ENCODE assay signal across 8 mouse cellular contexts in the genomic region with DNA sequence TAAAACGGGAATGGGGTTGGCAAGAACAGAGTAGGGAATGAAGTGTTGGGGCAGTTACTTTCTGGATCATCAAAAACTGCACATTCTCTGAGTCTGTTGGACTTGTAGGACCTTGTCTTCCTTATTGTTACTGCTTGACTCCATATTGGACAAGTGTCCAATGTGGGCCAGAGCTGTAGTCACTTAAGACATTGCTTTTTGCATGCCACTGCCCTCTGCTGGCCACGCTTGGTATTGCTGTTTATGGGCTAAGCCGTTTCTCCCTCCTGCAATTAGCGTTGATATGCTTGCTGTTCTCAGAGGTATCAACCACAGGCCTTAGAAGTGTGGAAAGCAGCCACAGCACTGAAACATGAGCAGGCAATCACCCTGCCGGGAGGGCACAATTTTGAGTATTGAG.
DNase-seq lines count a peak whose midpoint lies in the region; ATAC-seq and TF ChIP-seq lines count a peak whose summit lies in the region.

No protein-coding gene starts in this region.

- no peak overlapping the region for H3K4me2 ChIP-seq in neural tube, embryonic 15.5 days
- H3K4me2 ChIP-seq in kidney, embryonic 15.5 days, result no peak overlapping the region
- no peak overlapping the region for H3K4me2 ChIP-seq in neural tube, embryonic 12.5 days (replicated peaks)

- no peak overlapping the region for H3K27ac ChIP-seq in neural tube, embryonic 15.5 days (replicated peaks)
- no peak overlapping the region for H3K27ac ChIP-seq in kidney, embryonic 15.5 days
- no peak overlapping the region for H3K27ac ChIP-seq in liver, adult 2 months (replicated peaks; ENCODE audit: insufficient read depth, low read depth, low read length)
- no peak overlapping the region for H3K27ac ChIP-seq in neural tube, embryonic 12.5 days
- no peak overlapping the region for H3K27ac ChIP-seq in testis, adult 2 months (ENCODE audit: control insufficient read depth, insufficient read depth, low read depth, low read length)

- no peak; the same call in 1 of the 2 replicates for ATAC-seq in neural tube, embryonic 15.5 days (ENCODE audit: low FRiP score)
- ATAC-seq in kidney, embryonic 15.5 days (replicated peaks; ENCODE audit: low FRiP score), result peak; percentile 49; the same call in 1 of the 2 replicates
- 0 out of 2 replicates have a peak, but pooled peaks have one; percentile 37 for ATAC-seq in neural tube, embryonic 12.5 days (ENCODE audit: low FRiP score, low read depth)

- no peaks in the 10 kb centered on the region for H3K4me1 ChIP-seq in neural tube, embryonic 15.5 days
- H3K4me1 ChIP-seq in kidney, embryonic 15.5 days, result no peaks in the 10 kb centered on the region
- H3K4me1 ChIP-seq in liver, adult 2 months (ENCODE audit: control insufficient read depth, insufficient read depth, low read length), result no peaks in the 10 kb centered on the region
- no peaks in the 10 kb centered on the region for H3K4me1 ChIP-seq in neural tube, embryonic 12.5 days
- no peaks in the 10 kb centered on the region for H3K4me1 ChIP-seq in testis, adult 2 months (ENCODE audit: control insufficient read depth, insufficient read depth, low read length)

- TF ChIP-seq CTCF in liver, adult 2 months (IDR thresholded peaks at IDR 0.05; ENCODE audit: low read depth, low read length), result peak; percentile 81
- peak; percentile 95; the same call in 1 of the 2 replicates for TF ChIP-seq CTCF in testis, adult 2 months (IDR thresholded peaks at IDR 0.05; ENCODE audit: control insufficient read depth, insufficient read depth, insufficient replicate concordance, low read depth, low read length)

- no peaks in the 10 kb centered on the region for H3K36me3 ChIP-seq in neural tube, embryonic 15.5 days
- no peaks in the 10 kb centered on the region for H3K36me3 ChIP-seq in kidney, embryonic 15.5 days
- H3K36me3 ChIP-seq in liver, adult 2 months (ENCODE audit: control insufficient read depth, insufficient read depth, low read length), result no peaks in the 10 kb centered on the region
- no peaks in the 10 kb centered on the region for H3K36me3 ChIP-seq in neural tube, embryonic 12.5 days
- H3K36me3 ChIP-seq in testis, adult 2 months (ENCODE audit: control insufficient read depth, insufficient read depth, low read length), result no peaks in the 10 kb centered on the region

- H3K9ac ChIP-seq in neural tube, embryonic 15.5 days (replicated peaks), result no peak overlapping the region
- no peak overlapping the region for H3K9ac ChIP-seq in kidney, embryonic 15.5 days
- H3K9ac ChIP-seq in liver, adult 2 months (ENCODE audit: low read depth, low read length), result no peak overlapping the region
- H3K9ac ChIP-seq in neural tube, embryonic 12.5 days, result no peak overlapping the region

- H3K9me3 ChIP-seq in neural tube, embryonic 15.5 days (replicated peaks), result no peaks in the 10 kb centered on the region
- H3K9me3 ChIP-seq in kidney, embryonic 15.5 days (replicated peaks), result no peaks in the 10 kb centered on the region
- no peaks in the 10 kb centered on the region for H3K9me3 ChIP-seq in neural tube, embryonic 12.5 days

- 40% methylated on average over 5 of the region's 5 CpGs for WGBS in neural tube, embryonic 15.5 days
- WGBS in kidney, embryonic 15.5 days, result 36% methylated on average over 5 of the region's 5 CpGs
- WGBS in liver, adult 2 months, result 34% methylated on average over 5 of the region's 5 CpGs
- 38% methylated on average over 5 of the region's 5 CpGs for WGBS in neural tube, embryonic 12.5 days

- DNase-seq in neural tube, embryonic 10.5 days (ENCODE audit: extremely low spot score, low spot score), result peak; percentile 82
- DNase-seq in cerebellum, postnatal 4 days (ENCODE audit: low spot score in 2 of 2), result peak; percentile 78 to 82
- DNase-seq in gastrocnemius, postnatal 25 days, result peak; percentile 59
- DNase-seq in liver, adult 2 months (ENCODE audit: extremely low read depth, low read depth, low spot score), result peak; percentile 48

- H3K27me3 ChIP-seq in neural tube, embryonic 15.5 days (replicated peaks), result no peaks in the 10 kb centered on the region
- H3K27me3 ChIP-seq in kidney, embryonic 15.5 days, result no peaks in the 10 kb centered on the region
- H3K27me3 ChIP-seq in liver, adult 2 months (ENCODE audit: control insufficient read depth, insufficient read depth, low read length), result no peaks in the 10 kb centered on the region
- no peaks in the 10 kb centered on the region for H3K27me3 ChIP-seq in neural tube, embryonic 12.5 days (replicated peaks)
- no peaks in the 10 kb centered on the region for H3K27me3 ChIP-seq in testis, adult 2 months (ENCODE audit: control insufficient read depth, insufficient read depth, low read length)

- no peak for TF ChIP-seq POLR2A in liver, adult 2 months (IDR thresholded peaks at IDR 0.05; ENCODE audit: extremely low read depth, insufficient read depth, low read length)
- TF ChIP-seq POLR2A in testis, adult 2 months (IDR thresholded peaks at IDR 0.05; ENCODE audit: control insufficient read depth, low read depth, low read length), result no peak

- H3K79me2 ChIP-seq in liver, adult 2 months (ENCODE audit: control insufficient read depth, insufficient read depth, low read length), result no peaks in the 10 kb centered on the region

- no peak overlapping the region for H3K4me3 ChIP-seq in neural tube, embryonic 15.5 days (replicated peaks)
- no peak overlapping the region for H3K4me3 ChIP-seq in kidney, embryonic 15.5 days (replicated peaks)
- no peak overlapping the region for H3K4me3 ChIP-seq in liver, adult 2 months (ENCODE audit: insufficient read depth, low read depth, low read length)
- H3K4me3 ChIP-seq in neural tube, embryonic 12.5 days, result no peak overlapping the region
- H3K4me3 ChIP-seq in testis, adult 2 months (ENCODE audit: control insufficient read depth, low read depth, low read length), result no peak overlapping the region
